Mouse (Mus musculus): ENCODE results near the gene Fpr-rs4. TPM values are rescaled to one million over a fixed set of nuclear protein-coding genes. Genes with fewer than 3 reads are reported as not detected.
"Not testable (repeated sequence)": the region's sequence is repeated elsewhere in the genome, so short reads cannot be mapped to it uniquely, and the experiment has no call there.

Fpr-rs4 gene
- not detected for total RNA-seq (2021)
- long read RNA-seq, experiment 1 = 0 reads
- long read RNA-seq, experiment 2 = 0 reads

DNA sequence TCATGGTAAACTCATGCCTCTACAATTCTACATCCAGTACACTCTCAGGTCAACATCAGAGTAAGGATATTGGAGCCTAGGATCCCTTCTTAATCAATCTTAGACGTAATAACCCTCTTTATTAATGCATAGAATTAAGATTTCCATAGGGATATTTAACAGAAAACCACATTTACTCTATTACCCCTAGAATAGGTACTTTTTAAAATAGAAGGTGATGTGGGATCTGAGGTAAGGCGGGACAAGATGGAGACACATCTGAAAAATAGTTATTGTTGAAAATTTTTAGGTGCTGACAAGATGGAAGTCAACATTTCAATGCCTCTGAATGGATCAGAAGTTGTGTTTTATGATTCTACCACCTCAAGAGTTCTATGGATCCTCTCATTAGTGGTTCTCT lies at the start of gene Fpr-rs4:
Gene Fpr-rs4, plus strand, starts transcription at position 301 of the 400 bp plus-strand sequence.
- intact Hi-C loops (cut with DNase I) = no loop called here
- no peak for DNase-seq

GRCm38 (mm10) chr17:17973443-17973842 lies 48.1 kb upstream of the Fpr-rs4 start:
- intact Hi-C loops (cut with DNase I) = no loop called here
- DNase-seq = no peak

GRCm38 (mm10) chr17:17981232-17981631 lies 40.3 kb upstream of the Fpr-rs4 start:
- intact Hi-C loops (cut with DNase I); DNase-seq: not testable (repeated sequence)

DNA sequence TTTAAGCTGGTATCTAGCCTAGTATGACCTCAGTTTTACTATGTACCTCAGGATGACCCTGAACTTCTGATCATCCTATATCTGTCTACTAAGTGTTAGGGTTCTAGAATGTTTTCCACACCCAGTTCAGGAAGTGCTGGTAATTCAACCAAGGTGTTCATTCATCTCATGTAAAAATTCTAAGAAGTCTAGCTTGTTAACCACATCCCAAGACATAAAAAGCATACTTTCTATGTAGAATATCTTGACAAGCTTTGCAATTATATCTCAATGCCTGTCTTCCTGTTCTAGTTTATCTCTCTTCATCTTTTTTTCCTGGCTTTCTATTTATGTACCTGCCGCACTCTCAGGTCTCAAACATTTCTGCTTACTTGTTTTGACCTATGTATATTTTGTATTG lies 16.8 kb upstream of the Fpr-rs4 start:
- intact Hi-C loops (cut with DNase I) = no loop called here
- DNase-seq = no peak

DNA sequence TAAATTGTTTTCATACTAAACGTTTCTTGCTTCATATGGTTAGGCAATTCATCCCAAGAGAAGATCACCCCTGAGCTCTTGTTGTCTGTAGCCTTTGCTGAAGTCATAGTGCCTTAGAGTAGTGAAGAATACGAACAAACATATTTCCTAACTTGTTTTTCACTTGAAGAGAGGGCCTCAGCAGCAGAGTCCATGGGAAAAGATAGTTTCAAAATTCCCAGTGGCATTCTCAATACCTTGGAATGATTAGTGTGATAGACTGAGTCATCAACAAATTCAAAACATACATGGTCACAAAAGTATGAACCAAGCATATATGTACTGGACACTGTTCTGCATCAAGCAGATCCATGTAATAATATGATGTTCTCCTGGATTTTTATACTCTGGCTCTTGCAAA lies 27.6 kb downstream of the Fpr-rs4 start, which contains the start of gene Vmn2r124:
Gene Vmn2r124, plus strand, starts transcription at position 301 of the 400 bp plus-strand sequence.
- intact Hi-C loops (cut with DNase I) = no loop called here
- DNase-seq = no peak

Other genes starting within 250 kb of the Fpr-rs4 start
- 1 to 10 TPM; 8.7 to 9.4 TPM for gene Spaca6, start 194.6 kb upstream of the Fpr-rs4 start, total RNA-seq (2021)
- gene Has1, start 166.5 kb upstream of the Fpr-rs4 start, total RNA-seq (2021) = under 1 TPM in 1 of 2 experiments, not detected in 1; 0.26 TPM
- gene Fpr1, start 137.8 kb upstream of the Fpr-rs4 start, total RNA-seq (2021) = not detected
- not detected for gene Fpr2, start 133.9 kb upstream of the Fpr-rs4 start, total RNA-seq (2021)
- not detected for gene Fpr3, start 133.9 kb upstream of the Fpr-rs4 start, total RNA-seq (2021)
- gene Vmn2r124, start 27.7 kb downstream of the Fpr-rs4 start, total RNA-seq (2021) = not detected
- not detected for gene Vmn2r91, start 63.3 kb downstream of the Fpr-rs4 start, total RNA-seq (2021)
- gene Vmn2r92, start 130.2 kb downstream of the Fpr-rs4 start, total RNA-seq (2021) = not detected